Mouse (Mus musculus): ENCODE results near the gene Slc36a1. TPM values are rescaled to one million over a fixed set of nuclear protein-coding genes. Genes with fewer than 3 reads are reported as not detected.

The Slc36a1 gene
- polyA plus RNA-seq, 1 experiment from 2014 or later, result 3.0 TPM

- no peak for ATAC-seq (ENCODE audit: low read depth)
- Histone ChIP-seq H3K9ac (no peak overlapping the region), H3K27ac (replicated peaks) (no peak overlapping the region), H3K4me2 (no peak overlapping the region), H3K4me3 (no peak overlapping the region), H3K9me3 (no peaks in the 10 kb centered on the region), H3K36me3 (peaks cover 26% of the 10 kb centered on the region), H3K4me1 (replicated peaks) (peaks cover 16% of the 10 kb centered on the region), H3K27me3 (no peaks in the 10 kb centered on the region)
- 84% methylated on average over 5 of the region's 5 CpGs for WGBS
Measured at GRCm38 (mm10) chr11:55214161-55214560, 10.0 kb downstream of the Slc36a1 start.

GRCm38 (mm10) chr11:55214978-55215377 lies 10.8 kb downstream of the Slc36a1 start:
- WGBS, result 84% methylated on average over 3 of the region's 3 CpGs
- Histone ChIP-seq H3K9me3 (no peaks in the 10 kb centered on the region), H3K36me3 (peaks cover 34% of the 10 kb centered on the region), H3K4me3 (no peak overlapping the region), H3K27ac (replicated peaks) (no peak overlapping the region), H3K4me1 (replicated peaks) (peaks cover 8% of the 10 kb centered on the region), H3K4me2 (no peak overlapping the region), H3K9ac (no peak overlapping the region), H3K27me3 (no peaks in the 10 kb centered on the region)
- no peak for ATAC-seq (ENCODE audit: low read depth)

GRCm38 (mm10) chr11:55216061-55216460 lies 11.9 kb downstream of the Slc36a1 start:
- Histone ChIP-seq H3K4me3 (no peak overlapping the region), H3K27me3 (no peaks in the 10 kb centered on the region), H3K9ac (no peak overlapping the region), H3K4me1 (replicated peaks) (peaks cover 1% of the 10 kb centered on the region), H3K36me3 (peaks cover 45% of the 10 kb centered on the region), H3K27ac (replicated peaks) (no peak overlapping the region), H3K4me2 (no peak overlapping the region), H3K9me3 (no peaks in the 10 kb centered on the region)
- whole genome bisulfite sequencing, result 77% methylated on average over 3 of the region's 4 CpGs
- ATAC-seq (ENCODE audit: low read depth), result no peak

GRCm38 (mm10) chr11:55216830-55217229 lies 12.7 kb downstream of the Slc36a1 start:
- Histone ChIP-seq H3K4me3 (no peak overlapping the region), H3K27me3 (no peaks in the 10 kb centered on the region), H3K4me1 (replicated peaks) (no peaks in the 10 kb centered on the region), H3K27ac (replicated peaks) (no peak overlapping the region), H3K4me2 (no peak overlapping the region), H3K9ac (no peak overlapping the region), H3K9me3 (no peaks in the 10 kb centered on the region), H3K36me3 (peaks cover 53% of the 10 kb centered on the region)
- 88% methylated on average over 13 of the region's 13 CpGs for WGBS
- ATAC-seq (ENCODE audit: low read depth), result no peak

- Histone ChIP-seq H3K36me3 (peaks cover 59% of the 10 kb centered on the region), H3K27me3 (no peaks in the 10 kb centered on the region), H3K4me3 (no peak overlapping the region), H3K4me1 (replicated peaks) (no peaks in the 10 kb centered on the region), H3K9me3 (no peaks in the 10 kb centered on the region), H3K4me2 (no peak overlapping the region), H3K9ac (no peak overlapping the region), H3K27ac (replicated peaks) (no peak overlapping the region)
- ATAC-seq (ENCODE audit: low read depth), result no peak
- 91% methylated on average over 4 of the region's 4 CpGs for WGBS
Measured at GRCm38 (mm10) chr11:55217418-55217817, 13.3 kb downstream of the Slc36a1 start.

GRCm38 (mm10) chr11:55217880-55218279 lies 13.7 kb downstream of the Slc36a1 start:
- Histone ChIP-seq H3K9me3 (no peaks in the 10 kb centered on the region), H3K4me2 (no peak overlapping the region), H3K4me1 (replicated peaks) (no peaks in the 10 kb centered on the region), H3K27me3 (no peaks in the 10 kb centered on the region), H3K9ac (no peak overlapping the region), H3K27ac (replicated peaks) (no peak overlapping the region), H3K36me3 (peaks cover 63% of the 10 kb centered on the region), H3K4me3 (no peak overlapping the region)
- whole genome bisulfite sequencing, result 92% methylated on average over 7 of the region's 7 CpGs
- ATAC-seq (ENCODE audit: low read depth), result no peak

- WGBS, result 87% methylated on average over 3 of the region's 3 CpGs
- no peaks in the 10 kb centered on the region for H3K9me3 ChIP-seq
- H3K27me3 ChIP-seq, result no peaks in the 10 kb centered on the region
- no peak overlapping the region for H3K27ac ChIP-seq (replicated peaks)
- no peak overlapping the region for H3K4me2 ChIP-seq
- H3K4me1 ChIP-seq (replicated peaks), result no peaks in the 10 kb centered on the region
- H3K4me3 ChIP-seq, result no peak overlapping the region
- ATAC-seq (ENCODE audit: low read depth), result no peak
- no peak overlapping the region for H3K9ac ChIP-seq
- H3K36me3 ChIP-seq, result peaks cover 69% of the 10 kb centered on the region
Measured at GRCm38 (mm10) chr11:55218473-55218872, 14.3 kb downstream of the Slc36a1 start.

- Histone ChIP-seq H3K27me3 (no peaks in the 10 kb centered on the region), H3K36me3 (peaks cover 89% of the 10 kb centered on the region), H3K4me3 (no peak overlapping the region), H3K4me2 (no peak overlapping the region), H3K9ac (no peak overlapping the region), H3K27ac (replicated peaks) (no peak overlapping the region), H3K9me3 (no peaks in the 10 kb centered on the region), H3K4me1 (replicated peaks) (no peaks in the 10 kb centered on the region)
- ATAC-seq (ENCODE audit: low read depth), result no peak
- WGBS, result 88% methylated on average over 7 of the region's 7 CpGs
Measured at GRCm38 (mm10) chr11:55221306-55221705, 17.2 kb downstream of the Slc36a1 start.

- Histone ChIP-seq H3K9me3 (no peaks in the 10 kb centered on the region), H3K36me3 (peaks cover 64% of the 10 kb centered on the region), H3K4me3 (no peak overlapping the region), H3K27ac (replicated peaks) (no peak overlapping the region), H3K27me3 (no peaks in the 10 kb centered on the region), H3K4me2 (no peak overlapping the region), H3K9ac (no peak overlapping the region), H3K4me1 (replicated peaks) (no peaks in the 10 kb centered on the region)
- ATAC-seq (ENCODE audit: low read depth), result no peak
- WGBS, result 91% methylated on average over 6 of the region's 6 CpGs
Measured at GRCm38 (mm10) chr11:55231034-55231433, 26.9 kb downstream of the Slc36a1 start.

GRCm38 (mm10) chr11:55234288-55234687 lies 30.1 kb downstream of the Slc36a1 start:
- H3K4me2 ChIP-seq, result no peak overlapping the region
- peaks cover 46% of the 10 kb centered on the region for H3K36me3 ChIP-seq
- ATAC-seq (ENCODE audit: low read depth), result no peak

GRCm38 (mm10) chr11:55234791-55235190 lies 30.6 kb downstream of the Slc36a1 start:
- H3K4me2 ChIP-seq, result no peak overlapping the region
- ATAC-seq (ENCODE audit: low read depth), result no peak
- no peaks in the 10 kb centered on the region for H3K9me3 ChIP-seq
- WGBS, result 88% methylated on average over 4 of the region's 4 CpGs
- H3K27me3 ChIP-seq, result no peaks in the 10 kb centered on the region
- H3K4me1 ChIP-seq (replicated peaks), result no peaks in the 10 kb centered on the region
- H3K36me3 ChIP-seq, result peaks cover 43% of the 10 kb centered on the region
- no peak overlapping the region for H3K4me3 ChIP-seq
- H3K27ac ChIP-seq (replicated peaks), result no peak overlapping the region
- H3K9ac ChIP-seq, result no peak overlapping the region

More at GRCm38 (mm10) chr11:55234288-55234687, 30.1 kb downstream of the Slc36a1 start:
- H3K27ac ChIP-seq (replicated peaks), result no peak overlapping the region
- no peaks in the 10 kb centered on the region for H3K9me3 ChIP-seq
- no peak overlapping the region for H3K9ac ChIP-seq
- H3K27me3 ChIP-seq, result no peaks in the 10 kb centered on the region
- H3K4me1 ChIP-seq (replicated peaks), result no peaks in the 10 kb centered on the region
- H3K4me3 ChIP-seq, result no peak overlapping the region
- 91% methylated on average over 7 of the region's 7 CpGs for WGBS

- 67% methylated on average over 1 of the region's 1 CpGs for WGBS
Measured at GRCm38 (mm10) chr11:55236815-55237214, 32.7 kb downstream of the Slc36a1 start.

GRCm38 (mm10) chr11:55239496-55239895 lies 35.3 kb downstream of the Slc36a1 start:
- H3K27me3 ChIP-seq, result no peaks in the 10 kb centered on the region
- WGBS, result 83% methylated on average over 3 of the region's 3 CpGs

More at GRCm38 (mm10) chr11:55236815-55237214, 32.7 kb downstream of the Slc36a1 start:
- H3K27ac ChIP-seq (replicated peaks), result no peak overlapping the region
- H3K9ac ChIP-seq, result no peak overlapping the region
- H3K4me2 ChIP-seq, result no peak overlapping the region
- H3K4me1 ChIP-seq (replicated peaks), result no peaks in the 10 kb centered on the region
- peaks cover 26% of the 10 kb centered on the region for H3K36me3 ChIP-seq
- no peak for ATAC-seq (ENCODE audit: low read depth)
- H3K27me3 ChIP-seq, result no peaks in the 10 kb centered on the region
- no peaks in the 10 kb centered on the region for H3K9me3 ChIP-seq
- no peak overlapping the region for H3K4me3 ChIP-seq

More at GRCm38 (mm10) chr11:55239496-55239895, 35.3 kb downstream of the Slc36a1 start:
- Histone ChIP-seq H3K4me3 (no peak overlapping the region), H3K9ac (no peak overlapping the region), H3K9me3 (no peaks in the 10 kb centered on the region), H3K27ac (replicated peaks) (no peak overlapping the region), H3K36me3 (peaks cover 3% of the 10 kb centered on the region; the same call in 1 of the 2 replicates), H3K4me2 (no peak overlapping the region), H3K4me1 (replicated peaks) (no peaks in the 10 kb centered on the region)
- no peak for ATAC-seq (ENCODE audit: low read depth)
